Mouse (Mus musculus) liver, embryonic 15.5 days (tissue): Measurements from ENCODE around the gene Btbd9. TPM values are rescaled to one million over a fixed set of nuclear protein-coding genes. Genes with fewer than 3 reads are reported as not detected.

Source experiments
- ATAC-seq: fragments of 200-750 bp; cut with Nextera tagmentation; 2 replicates; pipeline ENCODE4 v1.8.0; 2017; ENCODE audit warnings: moderate number of reproducible peaks, mild to moderate bottlenecking, moderate library complexity; ENCODE audit not compliant: insufficient read depth
- H3K27ac ChIP-seq: fragments of 300-500 bp; sonication (generic); replicated peaks from 2 replicates; pipeline ENCODE4 v1.5.1; 2015; ENCODE audit warnings: mild to moderate bottlenecking, inconsistent platforms
- H3K27me3 ChIP-seq: fragments of 300-500 bp; sonication (generic); 2 replicates; pipeline ENCODE4 v1.6.1; 2015; ENCODE audit warnings: mild to moderate bottlenecking, inconsistent platforms
- H3K36me3 ChIP-seq: fragments of 300-500 bp; sonication (generic); replicated peaks from 2 replicates; pipeline ENCODE4 v1.6.1; 2015; ENCODE audit warnings: moderate library complexity, mild to moderate bottlenecking, inconsistent platforms
- H3K4me1 ChIP-seq: fragments of 300-500 bp; sonication (generic); replicated peaks from 2 replicates; pipeline ENCODE4 v1.6.1; 2015; ENCODE audit warnings: inconsistent platforms
- H3K4me2 ChIP-seq: fragments of 300-500 bp; sonication (generic); 2 replicates; pipeline ENCODE4 v1.6.1; 2015; ENCODE audit warnings: moderate library complexity, mild to moderate bottlenecking, inconsistent platforms
- H3K4me3 ChIP-seq: fragments of 300-500 bp; sonication (generic); replicated peaks from 2 replicates; pipeline ENCODE4 v1.5.1; 2015; ENCODE audit warnings: mild to moderate bottlenecking, inconsistent platforms
- H3K9ac ChIP-seq: fragments of 300-500 bp; sonication (generic); 2 replicates; pipeline ENCODE4 v1.6.1; 2015; ENCODE audit warnings: moderate library complexity, mild to moderate bottlenecking, inconsistent platforms
- H3K9me3 ChIP-seq: fragments of 300-500 bp; sonication (generic); replicated peaks from 2 replicates; pipeline ENCODE4 v1.6.1; 2016; ENCODE audit warnings: inconsistent platforms
- WGBS: fragments of 180-500 bp; shearing (Covaris S2); methylation state at CpG from one replicate; pipeline ENCODE4 v1.1.7; 2015; ENCODE audit warnings: mixed read lengths; ENCODE audit not compliant: insufficient replicate concordance; 5-methylcytosine and 5-hydroxymethylcytosine counted together
- polyA plus RNA-seq: library from polyadenylated mRNA; unstranded; fragments of >200 nt; fragmentation: Nextera tagmentation; extraction: Ambion mirVana; gene quantifications from 2 replicates; pipeline ENCODE4 v1.2.1, GENCODE M21; 2015

Gene Btbd9
- polyA plus RNA-seq, 1 experiment from 2014 or later = 12.2 TPM

DNA sequence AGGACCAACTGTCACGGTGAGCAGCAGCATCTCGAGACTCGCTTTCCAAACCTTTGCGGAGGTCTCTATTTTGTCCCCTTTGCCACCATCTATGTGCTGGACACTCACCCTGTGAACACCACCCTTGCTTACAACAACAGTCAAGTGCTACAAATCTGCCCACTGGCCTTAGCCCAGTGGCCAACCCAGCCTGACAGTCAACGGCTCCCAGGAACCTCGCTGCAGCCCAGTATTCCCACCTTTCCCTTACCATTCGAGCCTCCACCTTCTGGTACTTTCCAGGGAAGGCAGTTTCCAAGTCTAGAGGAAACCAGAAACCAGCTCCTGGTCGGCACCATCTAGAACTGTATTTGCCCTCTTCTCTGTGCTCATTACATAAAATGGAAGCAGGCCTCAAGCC lies 84.7 kb downstream of the Btbd9 start:
- no peak overlapping the region for H3K27ac ChIP-seq
- no peak overlapping the region for H3K4me2 ChIP-seq
- H3K27me3 ChIP-seq = no peaks in the 10 kb centered on the region
- H3K36me3 ChIP-seq = no peaks in the 10 kb centered on the region
- WGBS = 80% methylated on average over 8 of the region's 8 CpGs
- no peak overlapping the region for H3K9ac ChIP-seq
- H3K4me1 ChIP-seq = no peaks in the 10 kb centered on the region
- no peak for ATAC-seq
- H3K9me3 ChIP-seq = no peaks in the 10 kb centered on the region
- H3K4me3 ChIP-seq = no peak overlapping the region

DNA sequence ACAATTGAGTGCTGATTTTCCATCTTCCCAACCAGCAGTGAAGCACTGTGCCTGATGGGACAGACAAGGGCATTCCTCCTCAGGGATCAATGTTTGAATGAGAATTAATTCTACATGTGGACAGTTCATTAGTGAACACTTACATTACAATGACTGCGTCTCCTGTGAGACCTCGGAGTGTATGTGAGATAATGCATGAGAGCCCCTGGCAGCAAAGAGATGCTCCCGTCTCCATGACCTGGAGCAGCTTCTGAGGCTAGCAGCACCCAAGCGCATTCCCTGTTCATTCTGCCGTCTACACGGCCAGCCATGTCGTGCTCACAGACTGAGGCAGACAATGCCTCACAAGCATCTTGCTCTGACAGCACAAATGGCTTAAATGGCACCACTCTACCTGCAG lies 85.7 kb downstream of the Btbd9 start:
- Histone ChIP-seq H3K4me2 (no peak overlapping the region), H3K4me1 (no peaks in the 10 kb centered on the region), H3K36me3 (no peaks in the 10 kb centered on the region), H3K9me3 (no peaks in the 10 kb centered on the region), H3K4me3 (no peak overlapping the region), H3K27me3 (no peaks in the 10 kb centered on the region), H3K9ac (no peak overlapping the region), H3K27ac (no peak overlapping the region)
- no peak for ATAC-seq
- WGBS = 77% methylated on average over 7 of the region's 7 CpGs

GRCm38 (mm10) chr17:30490086-30490485 lies 86.2 kb downstream of the Btbd9 start:
- Histone ChIP-seq H3K9ac (no peak overlapping the region), H3K27ac (no peak overlapping the region), H3K4me2 (no peak overlapping the region), H3K36me3 (no peaks in the 10 kb centered on the region), H3K9me3 (no peaks in the 10 kb centered on the region), H3K27me3 (no peaks in the 10 kb centered on the region), H3K4me3 (no peak overlapping the region), H3K4me1 (no peaks in the 10 kb centered on the region)
- ATAC-seq = no peak
- WGBS = 73% methylated on average over 5 of the region's 5 CpGs

DNA sequence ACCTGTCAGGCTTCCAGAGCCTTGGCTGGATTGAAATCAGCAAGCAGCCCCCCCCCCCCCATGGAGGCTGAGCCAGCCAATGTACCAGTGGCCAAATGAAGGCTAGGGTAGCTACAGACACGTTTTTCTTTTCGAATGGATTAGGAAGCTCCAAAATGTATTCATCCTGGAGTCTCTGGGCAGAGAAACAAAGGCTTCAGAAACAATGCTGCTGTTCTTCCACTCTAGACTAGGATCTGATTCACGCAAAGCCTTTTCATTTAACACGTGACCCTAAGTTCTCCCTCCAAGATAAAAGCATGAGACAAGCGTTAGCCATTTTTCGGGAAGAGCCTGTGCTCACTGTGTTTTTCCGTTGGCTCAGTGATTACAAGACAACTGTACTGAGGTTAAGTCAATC lies 86.7 kb downstream of the Btbd9 start:
- ATAC-seq = no peak
- Histone ChIP-seq H3K4me1 (no peaks in the 10 kb centered on the region), H3K4me3 (no peak overlapping the region), H3K9me3 (no peaks in the 10 kb centered on the region), H3K36me3 (no peaks in the 10 kb centered on the region), H3K27me3 (no peaks in the 10 kb centered on the region), H3K27ac (no peak overlapping the region), H3K9ac (no peak overlapping the region), H3K4me2 (no peak overlapping the region)
- WGBS = 78% methylated on average over 7 of the region's 7 CpGs

DNA sequence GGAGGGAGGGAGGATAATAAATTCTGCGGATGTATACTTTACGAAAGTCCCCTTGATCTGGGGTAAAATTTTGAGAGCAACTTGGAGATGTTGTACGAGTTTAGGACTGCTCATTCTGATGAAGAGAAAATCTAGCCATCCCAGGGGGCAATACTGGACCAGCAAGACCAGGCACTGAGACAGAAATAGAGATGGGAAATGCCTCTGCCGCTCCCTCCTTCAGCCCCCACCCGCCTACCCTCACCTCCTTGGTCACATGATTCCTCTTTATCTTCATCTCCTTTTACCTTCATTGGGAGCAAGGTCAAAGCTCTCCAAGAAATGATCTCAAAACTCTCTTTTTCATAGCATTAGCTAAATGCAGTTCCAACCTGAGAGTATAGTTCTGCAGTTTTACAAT lies 88.6 kb downstream of the Btbd9 start:
- H3K4me1 ChIP-seq = no peaks in the 10 kb centered on the region
- 72% methylated on average over 5 of the region's 5 CpGs for WGBS
- H3K4me3 ChIP-seq = no peak overlapping the region
- no peak overlapping the region for H3K9ac ChIP-seq
- no peak for ATAC-seq
- H3K27me3 ChIP-seq = no peaks in the 10 kb centered on the region
- H3K9me3 ChIP-seq = no peaks in the 10 kb centered on the region
- H3K36me3 ChIP-seq = no peaks in the 10 kb centered on the region
- H3K27ac ChIP-seq = no peak overlapping the region
- H3K4me2 ChIP-seq = no peak overlapping the region

DNA sequence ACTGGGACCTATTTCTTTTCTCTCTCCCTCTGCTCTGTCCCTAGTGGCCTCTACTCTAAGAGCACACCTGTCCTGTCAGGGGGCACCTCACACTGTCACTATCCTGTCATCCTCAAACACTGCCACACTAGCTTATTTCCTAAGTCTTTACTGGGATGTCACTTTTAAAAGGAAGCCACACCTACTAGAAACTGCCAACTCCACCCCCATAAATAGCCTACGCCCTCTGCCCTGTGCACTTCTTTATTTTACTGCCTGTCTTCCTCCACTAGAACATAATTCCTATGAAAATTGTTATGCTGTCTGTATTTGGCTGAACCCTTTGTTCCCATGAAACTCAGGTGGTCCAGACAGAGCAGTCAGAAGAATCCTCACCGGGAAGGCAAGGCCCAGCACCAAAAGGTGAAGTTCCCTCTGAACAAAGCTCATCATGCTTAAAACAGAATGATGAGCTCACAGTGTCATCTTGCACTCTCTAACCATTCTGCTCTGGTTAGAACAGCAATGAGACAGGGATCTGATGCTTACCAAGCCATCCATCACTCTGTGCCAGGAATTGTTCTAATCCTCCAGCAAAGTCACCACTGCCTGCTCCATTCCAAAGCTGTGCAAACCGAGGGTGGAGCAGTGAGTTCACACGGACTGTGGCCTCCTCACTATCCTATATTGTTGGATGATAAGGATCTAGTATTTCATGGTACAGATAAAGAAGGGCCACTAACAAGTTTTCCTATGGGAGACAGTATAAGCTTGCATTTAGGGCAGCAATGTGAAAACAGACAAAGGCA lies 91.0 kb downstream of the Btbd9 start:
- no peak overlapping the region for H3K27ac ChIP-seq
- H3K4me1 ChIP-seq = no peaks in the 10 kb centered on the region
- H3K27me3 ChIP-seq = no peaks in the 10 kb centered on the region
- no peak for ATAC-seq
- 59% methylated on average over 4 of the region's 4 CpGs for WGBS
- no peak overlapping the region for H3K4me3 ChIP-seq
- no peaks in the 10 kb centered on the region for H3K9me3 ChIP-seq
- H3K9ac ChIP-seq = no peak overlapping the region
- no peak overlapping the region for H3K4me2 ChIP-seq
- no peaks in the 10 kb centered on the region for H3K36me3 ChIP-seq

GRCm38 (mm10) chr17:30484446-30485066 lies 91.7 kb downstream of the Btbd9 start:
- Histone ChIP-seq H3K9me3 (no peaks in the 10 kb centered on the region), H3K27me3 (no peaks in the 10 kb centered on the region), H3K9ac (no peak overlapping the region), H3K27ac (no peak overlapping the region), H3K36me3 (no peaks in the 10 kb centered on the region), H3K4me3 (no peak overlapping the region), H3K4me2 (no peak overlapping the region), H3K4me1 (no peaks in the 10 kb centered on the region)
- ATAC-seq = no peak
- WGBS = 70% methylated on average over 1 of the region's 1 CpGs

- ATAC-seq = no peak
- 72% methylated on average over 6 of the region's 6 CpGs for WGBS
- no peaks in the 10 kb centered on the region for H3K27me3 ChIP-seq
- H3K4me2 ChIP-seq = no peak overlapping the region
- no peak overlapping the region for H3K9ac ChIP-seq
- no peak overlapping the region for H3K27ac ChIP-seq
- H3K4me3 ChIP-seq = no peak overlapping the region
- H3K36me3 ChIP-seq = no peaks in the 10 kb centered on the region
- H3K9me3 ChIP-seq = no peaks in the 10 kb centered on the region
- H3K4me1 ChIP-seq = no peaks in the 10 kb centered on the region
Measured at GRCm38 (mm10) chr17:30481766-30482165, 94.5 kb downstream of the Btbd9 start.

GRCm38 (mm10) chr17:30481341-30481740 lies 94.9 kb downstream of the Btbd9 start:
- WGBS = 77% methylated on average over 10 of the region's 10 CpGs

DNA sequence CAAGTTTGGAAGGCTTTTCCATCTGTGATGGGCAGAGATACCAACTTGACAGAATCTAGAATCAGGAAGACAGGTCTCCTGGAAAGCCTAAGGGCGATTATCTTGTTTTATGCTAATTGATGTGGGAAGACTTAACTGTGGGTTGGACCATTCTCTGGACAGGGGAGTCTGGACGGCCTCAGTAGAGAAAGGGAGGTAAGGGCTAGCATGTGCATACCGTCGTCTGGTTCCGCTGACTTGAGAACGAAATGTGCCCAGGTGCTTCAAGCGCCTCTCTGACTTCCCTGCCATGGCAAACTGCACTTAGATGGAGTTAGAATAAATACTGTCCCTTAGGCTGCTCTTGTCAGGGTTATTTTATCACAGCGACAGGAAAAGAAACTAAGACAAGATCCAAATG lies 95.9 kb downstream of the Btbd9 start:
- no peak overlapping the region for H3K4me3 ChIP-seq

More at GRCm38 (mm10) chr17:30481341-30481740, 94.9 kb downstream of the Btbd9 start:
- Histone ChIP-seq H3K4me2 (no peak overlapping the region), H3K27ac (no peak overlapping the region), H3K9me3 (no peaks in the 10 kb centered on the region), H3K36me3 (no peaks in the 10 kb centered on the region), H3K9ac (no peak overlapping the region), H3K4me1 (no peaks in the 10 kb centered on the region), H3K4me3 (no peak overlapping the region), H3K27me3 (no peaks in the 10 kb centered on the region)
- no peak for ATAC-seq

GRCm38 (mm10) chr17:30478181-30478580 lies 98.1 kb downstream of the Btbd9 start:
- Histone ChIP-seq H3K27ac (no peak overlapping the region), H3K36me3 (no peaks in the 10 kb centered on the region), H3K4me1 (no peaks in the 10 kb centered on the region), H3K27me3 (no peaks in the 10 kb centered on the region), H3K9ac (no peak overlapping the region), H3K9me3 (no peaks in the 10 kb centered on the region), H3K4me2 (no peak overlapping the region), H3K4me3 (no peak overlapping the region)
- ATAC-seq = no peak
- 78% methylated on average over 9 of the region's 9 CpGs for WGBS

More for the DNA sequence above, 95.9 kb downstream of the Btbd9 start:
- H3K4me1 ChIP-seq = no peaks in the 10 kb centered on the region
- no peak overlapping the region for H3K27ac ChIP-seq
- no peaks in the 10 kb centered on the region for H3K27me3 ChIP-seq
- no peak overlapping the region for H3K4me2 ChIP-seq
- no peak for ATAC-seq
- no peaks in the 10 kb centered on the region for H3K36me3 ChIP-seq
- H3K9ac ChIP-seq = no peak overlapping the region
- 77% methylated on average over 8 of the region's 8 CpGs for WGBS
- H3K9me3 ChIP-seq = no peaks in the 10 kb centered on the region
